Mouse (Mus musculus): ENCODE measurements at regions not wholly inside any gene's neighbourhood (a gene's known extent, or its start where the extent isn't known, plus 50 kb on each side); places are given as distances from the start of the nearest gene placed in this dataset.
"Not testable (repeated sequence)": the region's sequence is repeated elsewhere in the genome, so short reads cannot be mapped to it uniquely, and the experiment has no call there.

DNA sequence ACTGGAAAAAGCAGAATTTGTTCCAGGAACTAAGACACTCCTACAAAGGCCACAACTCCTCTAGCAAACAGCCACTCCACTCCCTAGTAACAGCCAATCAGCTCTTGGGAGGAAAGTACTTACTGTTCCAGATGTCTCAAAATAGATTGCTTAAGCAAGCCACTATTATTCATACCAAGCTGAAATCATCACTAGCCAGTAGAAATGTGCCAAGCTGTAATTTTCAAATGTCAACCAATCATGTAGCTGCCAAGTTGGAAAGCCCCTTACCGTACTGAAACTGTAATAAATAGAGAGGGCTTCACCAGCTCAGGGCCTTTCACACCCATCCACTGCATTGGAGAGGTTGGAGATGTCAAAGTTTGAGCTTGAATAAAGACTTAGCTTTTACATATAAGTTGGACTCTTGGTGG is 164.9 kb upstream of the Trim24 start:
- no peak overlapping the region for H3K9ac ChIP-seq
- whole genome bisulfite sequencing (ENCODE audit: insufficient replicate concordance) = 74% methylated on average over 1 of the region's 1 CpGs
- peaks cover 4% of the 10 kb centered on the region; the same call in 1 of the 2 replicates for H3K9me3 ChIP-seq (replicated peaks)
- H3K4me3 ChIP-seq = no peak overlapping the region
- H3K4me2 ChIP-seq = no peak overlapping the region
- H3K27ac ChIP-seq = no peak overlapping the region
- ATAC-seq = no peak
- H3K4me1 ChIP-seq = no peaks in the 10 kb centered on the region
- no peaks in the 10 kb centered on the region for H3K27me3 ChIP-seq (replicated peaks)
- no peaks in the 10 kb centered on the region for H3K36me3 ChIP-seq

DNA sequence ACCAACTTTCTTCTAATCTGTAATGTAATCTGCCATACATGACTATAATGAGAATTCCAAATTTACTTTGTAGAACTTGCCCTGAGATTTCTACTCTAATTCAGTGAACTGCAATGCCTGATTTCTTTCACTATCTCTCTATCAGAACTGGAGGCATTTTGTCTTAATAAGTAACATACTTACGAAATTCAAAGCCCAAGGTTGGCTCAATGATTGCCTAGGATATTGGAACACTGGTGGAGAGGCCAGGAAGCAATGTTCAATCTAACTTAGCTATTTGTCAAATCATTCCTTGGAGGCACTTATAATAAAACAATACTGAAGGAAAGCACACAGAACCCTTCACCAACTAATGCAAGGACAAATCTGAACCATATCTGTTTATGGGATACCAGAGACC is 162.9 kb upstream of the Trim24 start:
- H3K27ac ChIP-seq; H3K4me2 ChIP-seq; H3K9me3 ChIP-seq (replicated peaks); H3K4me1 ChIP-seq; H3K9ac ChIP-seq; H3K36me3 ChIP-seq; H3K27me3 ChIP-seq (replicated peaks); H3K4me3 ChIP-seq; ATAC-seq: not testable (repeated sequence)
- 41% methylated on average over 1 of the region's 1 CpGs for WGBS (ENCODE audit: insufficient replicate concordance)

DNA sequence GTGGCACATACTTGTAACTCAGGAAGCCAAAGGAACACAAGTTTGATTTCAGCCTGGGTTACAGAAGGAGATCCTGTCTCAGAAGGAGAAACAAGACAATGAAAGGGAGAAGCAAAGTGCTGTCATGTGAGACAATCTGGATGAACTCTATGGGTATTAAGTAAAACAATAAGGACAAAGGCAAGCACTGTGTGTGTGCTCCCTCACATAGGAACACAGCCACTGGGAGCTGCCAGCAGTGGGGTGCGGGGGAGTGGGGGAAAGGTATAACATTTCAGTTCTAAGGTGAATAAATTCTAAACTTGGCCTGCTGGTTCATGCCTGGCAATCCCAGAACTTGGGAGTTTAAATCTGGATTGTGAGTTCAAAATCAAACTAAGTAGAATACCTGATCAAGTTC is 158.8 kb upstream of the Trim24 start:
- no peak overlapping the region for H3K27ac ChIP-seq
- H3K4me3 ChIP-seq = no peak overlapping the region
- no peak overlapping the region for H3K4me2 ChIP-seq
- H3K9ac ChIP-seq = no peak overlapping the region
- no peaks in the 10 kb centered on the region for H3K36me3 ChIP-seq
- H3K9me3 ChIP-seq (replicated peaks) = peaks cover 4% of the 10 kb centered on the region; the same call in 1 of the 2 replicates
- no peaks in the 10 kb centered on the region for H3K27me3 ChIP-seq (replicated peaks)
- no peak for ATAC-seq
- WGBS (ENCODE audit: insufficient replicate concordance) = 91% methylated on average over 1 of the region's 1 CpGs
- H3K4me1 ChIP-seq = no peaks in the 10 kb centered on the region

DNA sequence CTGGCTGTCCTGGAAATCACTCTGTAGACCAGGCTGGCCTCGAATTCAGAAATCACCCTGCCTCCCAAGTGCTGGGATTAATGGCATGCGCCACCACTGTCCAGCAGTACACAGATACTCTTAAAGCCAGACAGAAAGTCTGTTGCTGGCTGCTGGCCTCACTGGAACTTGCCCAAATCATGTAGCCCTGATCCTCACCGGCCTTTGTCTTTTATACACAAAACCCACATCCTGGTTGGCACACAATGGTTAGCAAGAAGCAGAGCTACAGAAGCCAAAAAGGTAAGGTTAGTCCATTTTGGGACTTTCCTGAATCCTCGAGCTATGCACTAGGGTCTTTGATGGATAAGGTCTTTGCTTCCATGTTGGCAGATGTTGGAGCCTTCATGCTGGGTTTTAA is 157.2 kb upstream of the Trim24 start:
- ATAC-seq = no peak
- Histone ChIP-seq H3K27ac (no peak overlapping the region), H3K9me3 (replicated peaks) (no peaks in the 10 kb centered on the region), H3K4me2 (no peak overlapping the region), H3K9ac (no peak overlapping the region), H3K27me3 (replicated peaks) (no peaks in the 10 kb centered on the region), H3K36me3 (no peaks in the 10 kb centered on the region), H3K4me1 (no peaks in the 10 kb centered on the region), H3K4me3 (no peak overlapping the region)
- 57% methylated on average over 4 of the region's 4 CpGs for WGBS (ENCODE audit: insufficient replicate concordance)

DNA sequence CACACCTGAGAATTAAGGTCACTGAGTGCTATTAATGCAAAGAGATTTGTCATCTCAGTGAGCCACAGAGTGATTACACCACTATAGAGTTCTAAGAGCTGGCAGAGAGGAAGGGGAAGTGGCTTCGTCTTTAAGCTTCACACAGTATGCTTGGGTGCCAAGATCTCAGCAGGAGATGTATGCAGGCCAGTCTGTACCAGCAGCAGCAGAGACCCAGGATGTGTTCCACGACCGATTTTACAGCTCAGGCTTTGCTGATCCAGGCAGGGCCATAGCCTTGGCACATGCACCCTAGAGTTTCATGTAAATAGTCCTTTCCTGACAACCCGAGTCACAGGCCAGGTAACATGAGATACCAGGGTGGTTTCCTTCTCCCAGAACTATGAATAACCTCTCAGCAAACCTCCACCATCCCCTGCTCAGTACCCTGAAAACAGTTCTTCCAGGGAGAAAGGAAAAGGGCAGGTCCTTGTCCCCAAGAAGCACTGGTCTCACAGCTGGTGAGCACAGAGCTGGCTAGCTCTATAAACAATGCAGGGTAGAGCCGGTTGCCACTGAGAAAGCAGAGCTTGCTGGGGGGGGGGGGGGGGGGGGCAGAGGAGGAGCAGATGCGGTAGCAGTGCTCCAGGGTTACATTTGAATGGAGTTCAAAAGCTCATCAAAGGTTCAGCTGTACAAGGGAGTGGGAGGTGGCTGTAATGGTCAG is 156.2 kb upstream of the Trim24 start:
- Histone ChIP-seq H3K27ac (no peak overlapping the region), H3K4me1 (no peaks in the 10 kb centered on the region)

DNA sequence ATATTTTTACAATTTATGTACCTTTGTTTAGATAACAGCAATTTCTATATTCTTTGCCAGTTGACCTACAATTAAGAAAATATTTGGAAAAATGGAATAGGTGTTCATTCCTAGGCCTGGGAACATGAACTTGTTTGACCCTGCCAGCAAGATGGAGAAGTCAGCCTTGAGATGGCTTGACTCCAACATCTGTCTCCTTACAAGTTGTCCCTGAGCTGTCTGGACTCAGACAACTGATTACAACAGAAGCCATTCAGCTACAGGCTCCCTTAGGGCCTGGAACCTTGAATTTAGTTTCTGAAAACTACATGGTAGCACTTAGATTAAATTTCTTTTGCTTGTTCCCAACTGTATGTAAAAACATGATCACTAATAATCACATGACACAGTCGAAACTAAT is 148.9 kb upstream of the Trim24 start:
- H3K27ac ChIP-seq = no peak overlapping the region
- no peaks in the 10 kb centered on the region for H3K4me1 ChIP-seq
- H3K9ac ChIP-seq = no peak overlapping the region
- no peak overlapping the region for H3K4me3 ChIP-seq
- ATAC-seq = no peak
- no peaks in the 10 kb centered on the region for H3K36me3 ChIP-seq
- no peaks in the 10 kb centered on the region for H3K27me3 ChIP-seq (replicated peaks)
- WGBS (ENCODE audit: insufficient replicate concordance) = 55% methylated on average over 1 of the region's 1 CpGs
- H3K9me3 ChIP-seq (replicated peaks) = no peaks in the 10 kb centered on the region
- no peak overlapping the region for H3K4me2 ChIP-seq

More for the DNA sequence above, 156.2 kb upstream of the Trim24 start:
- no peak overlapping the region for H3K9ac ChIP-seq
- no peaks in the 10 kb centered on the region for H3K9me3 ChIP-seq (replicated peaks)
- 25% methylated on average over 6 of the region's 6 CpGs for WGBS (ENCODE audit: insufficient replicate concordance)
- H3K4me2 ChIP-seq = no peak overlapping the region
- no peak for ATAC-seq
- no peaks in the 10 kb centered on the region for H3K27me3 ChIP-seq (replicated peaks)
- H3K36me3 ChIP-seq = no peaks in the 10 kb centered on the region
- no peak overlapping the region for H3K4me3 ChIP-seq

DNA sequence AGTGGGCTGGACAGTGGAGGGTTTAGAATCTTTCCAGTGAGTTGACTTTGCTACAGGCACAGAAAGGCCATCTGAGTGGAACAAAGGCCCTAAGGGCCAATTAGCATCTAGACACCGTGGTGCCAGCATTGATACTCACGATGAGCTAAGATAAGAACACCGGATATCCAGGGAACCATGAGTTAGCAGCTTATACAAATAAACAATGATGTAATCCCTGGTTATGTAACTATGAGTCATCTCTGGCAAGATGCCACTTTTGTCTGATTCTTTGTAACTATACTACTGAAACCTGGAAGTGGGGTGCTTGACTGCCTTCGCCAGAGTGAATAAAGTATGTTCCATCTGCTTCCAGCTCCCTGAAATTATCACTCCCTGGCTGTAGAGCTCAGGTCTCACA is 147.3 kb upstream of the Trim24 start:
- Histone ChIP-seq H3K27me3 (replicated peaks) (no peaks in the 10 kb centered on the region), H3K36me3 (no peaks in the 10 kb centered on the region), H3K27ac (no peak overlapping the region), H3K4me2 (no peak overlapping the region), H3K9me3 (replicated peaks) (no peaks in the 10 kb centered on the region), H3K4me1 (no peaks in the 10 kb centered on the region), H3K9ac (no peak overlapping the region), H3K4me3 (no peak overlapping the region)
- 37% methylated on average over 4 of the region's 4 CpGs for WGBS (ENCODE audit: insufficient replicate concordance)
- ATAC-seq = no peak

DNA sequence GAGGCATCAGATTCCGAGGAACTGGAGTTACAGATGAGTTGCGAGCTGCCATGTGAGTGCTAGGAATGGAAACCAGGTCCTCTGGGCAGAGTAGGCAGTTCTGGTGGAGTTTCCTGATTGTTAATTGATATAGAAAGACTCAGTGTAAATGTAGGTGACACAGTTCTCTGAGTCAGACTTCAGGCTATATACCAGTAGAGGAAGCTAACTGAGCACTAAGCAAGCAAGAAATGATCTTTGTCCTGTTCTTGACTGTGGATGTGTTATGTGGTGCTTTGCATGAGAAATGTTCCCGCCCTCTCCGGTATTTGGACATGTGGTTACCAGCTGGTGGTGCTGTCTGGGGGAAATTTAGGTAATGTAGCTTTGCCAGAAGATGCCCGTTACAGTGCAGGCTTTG is 146.4 kb upstream of the Trim24 start:
- Histone ChIP-seq H3K9me3 (replicated peaks) (no peaks in the 10 kb centered on the region), H3K36me3 (no peaks in the 10 kb centered on the region), H3K4me3 (no peak overlapping the region), H3K9ac (no peak overlapping the region), H3K27ac (no peak overlapping the region), H3K27me3 (replicated peaks) (no peaks in the 10 kb centered on the region), H3K4me1 (no peaks in the 10 kb centered on the region), H3K4me2 (no peak overlapping the region)
- 76% methylated on average over 5 of the region's 5 CpGs for WGBS (ENCODE audit: insufficient replicate concordance)
- ATAC-seq = no peak

DNA sequence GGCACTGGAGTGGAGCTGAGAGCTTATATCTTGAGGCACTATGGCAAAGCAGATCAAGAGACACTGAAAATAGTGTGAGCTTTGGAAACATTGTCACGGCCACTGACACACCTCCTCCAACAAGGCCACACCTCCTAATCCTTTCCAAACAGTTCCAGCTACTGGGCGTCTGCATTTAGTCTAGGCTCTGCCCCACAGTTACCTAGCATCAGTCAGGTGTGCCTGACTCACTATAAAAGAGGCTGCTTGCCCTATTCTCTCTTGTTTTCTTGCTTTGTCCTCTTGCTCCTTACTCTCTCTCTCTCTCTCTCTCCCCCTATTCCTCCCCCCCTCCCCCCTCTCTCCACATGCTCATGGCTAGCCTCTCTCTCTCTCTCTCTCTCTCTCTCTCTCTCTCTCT is 142.0 kb upstream of the Trim24 start:
- H3K36me3 ChIP-seq = no peaks in the 10 kb centered on the region
- no peak overlapping the region for H3K27ac ChIP-seq
- 69% methylated on average over 2 of the region's 2 CpGs for WGBS (ENCODE audit: insufficient replicate concordance)
- H3K9ac ChIP-seq = no peak overlapping the region
- peaks cover 2% of the 10 kb centered on the region; the same call in 1 of the 2 replicates for H3K4me1 ChIP-seq
- ATAC-seq = no peak
- no peak overlapping the region for H3K4me3 ChIP-seq
- H3K27me3 ChIP-seq (replicated peaks) = no peaks in the 10 kb centered on the region
- no peak overlapping the region for H3K4me2 ChIP-seq
- no peaks in the 10 kb centered on the region for H3K9me3 ChIP-seq (replicated peaks)

DNA sequence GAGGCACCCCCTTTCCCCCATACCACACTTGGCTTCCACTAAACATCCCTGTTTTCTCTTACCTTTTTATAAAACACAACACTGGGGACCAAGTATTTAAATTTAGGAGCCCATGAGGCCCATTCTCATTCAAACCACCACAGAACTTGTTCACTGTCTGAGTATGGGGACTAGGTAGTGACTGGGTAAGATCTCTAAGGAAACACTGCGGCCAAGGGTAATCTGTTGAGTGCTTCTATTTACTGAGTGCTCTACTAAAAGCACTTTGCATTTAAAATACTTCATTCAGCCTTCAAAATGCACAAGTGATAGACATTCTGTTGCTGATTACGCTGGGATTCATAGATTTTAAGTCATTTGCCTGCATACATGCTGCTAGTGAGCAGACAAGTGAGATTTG is 141.4 kb upstream of the Trim24 start:
- no peak overlapping the region for H3K4me3 ChIP-seq
- ATAC-seq = no peak
- 71% methylated on average over 2 of the region's 2 CpGs for WGBS (ENCODE audit: insufficient replicate concordance)

DNA sequence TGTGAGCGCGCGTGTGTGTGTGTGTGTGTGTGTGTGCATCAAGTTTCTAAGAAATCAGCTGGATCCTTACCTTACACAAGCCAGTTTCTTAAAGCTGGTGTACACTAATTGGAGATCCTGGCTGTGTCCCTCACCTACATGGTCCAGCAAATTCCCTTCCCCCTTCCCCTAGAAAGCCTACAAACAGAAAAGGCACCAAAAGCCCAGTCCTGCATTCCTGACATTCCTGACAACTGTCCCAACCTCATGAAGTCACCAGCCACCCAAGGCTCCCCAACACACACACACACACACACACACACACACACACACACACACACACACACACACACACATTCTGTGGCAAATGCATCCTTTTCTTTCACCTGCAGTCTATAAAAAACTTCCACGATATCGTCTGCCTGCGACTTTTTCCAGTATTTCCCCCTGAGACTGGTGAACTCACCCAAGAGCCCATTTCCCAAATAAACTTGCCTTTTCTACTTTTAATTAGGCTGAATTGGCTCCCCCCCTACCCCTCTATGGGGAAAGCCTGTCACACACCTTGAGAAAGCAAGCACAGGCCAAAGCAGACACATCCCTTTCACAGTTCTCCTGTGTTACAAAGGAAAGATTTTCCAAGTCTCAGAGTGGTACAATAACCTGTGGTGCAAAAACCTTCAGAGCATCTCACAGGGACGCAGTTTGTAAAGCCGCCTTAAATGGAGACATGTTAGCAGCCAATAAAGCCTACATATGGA is 139.9 kb upstream of the Trim24 start:
- WGBS (ENCODE audit: insufficient replicate concordance) = 77% methylated on average over 8 of the region's 8 CpGs
- no peaks in the 10 kb centered on the region for H3K27me3 ChIP-seq (replicated peaks)
- no peak for ATAC-seq

More for the DNA sequence above, 141.4 kb upstream of the Trim24 start:
- Histone ChIP-seq H3K9ac (no peak overlapping the region), H3K4me2 (no peak overlapping the region), H3K4me1 (peaks cover 2% of the 10 kb centered on the region; the same call in 1 of the 2 replicates), H3K27ac (no peak overlapping the region), H3K9me3 (replicated peaks) (no peaks in the 10 kb centered on the region), H3K36me3 (no peaks in the 10 kb centered on the region), H3K27me3 (replicated peaks) (no peaks in the 10 kb centered on the region)

DNA sequence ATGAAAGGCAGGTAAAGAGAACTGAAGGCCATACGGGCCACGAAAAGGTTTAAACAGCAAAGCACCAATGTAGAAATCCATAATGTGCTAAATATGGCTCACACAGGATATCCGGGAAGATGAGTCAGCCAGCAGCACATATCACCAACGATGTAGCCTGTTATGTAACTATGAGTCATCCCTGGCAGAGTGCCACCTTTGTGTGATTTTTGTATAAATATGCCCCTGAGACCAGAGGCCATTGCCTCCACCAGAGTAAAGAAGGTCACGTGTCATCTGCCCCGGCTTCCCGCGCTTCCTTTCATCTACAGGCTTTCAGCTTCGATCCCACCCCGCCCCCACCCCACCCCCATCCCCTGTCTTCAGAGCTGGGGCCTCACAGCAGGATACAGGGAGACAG is 138.2 kb upstream of the Trim24 start:
- no peak overlapping the region for H3K9ac ChIP-seq
- no peak overlapping the region for H3K4me3 ChIP-seq
- WGBS (ENCODE audit: insufficient replicate concordance) = 21% methylated on average over 10 of the region's 10 CpGs
- H3K4me2 ChIP-seq = no peak overlapping the region
- no peaks in the 10 kb centered on the region for H3K27me3 ChIP-seq (replicated peaks)
- peaks cover 2% of the 10 kb centered on the region; the same call in 1 of the 2 replicates for H3K4me1 ChIP-seq
- H3K36me3 ChIP-seq = no peaks in the 10 kb centered on the region
- H3K27ac ChIP-seq = no peak overlapping the region
- ATAC-seq = peak; percentile 35; the same call in 1 of the 2 replicates
- no peaks in the 10 kb centered on the region for H3K9me3 ChIP-seq (replicated peaks)

More for the DNA sequence above, 139.9 kb upstream of the Trim24 start:
- Histone ChIP-seq H3K27ac (no peak overlapping the region), H3K4me1 (peaks cover 2% of the 10 kb centered on the region; the same call in 1 of the 2 replicates), H3K9ac (no peak overlapping the region), H3K36me3 (no peaks in the 10 kb centered on the region), H3K4me2 (no peak overlapping the region), H3K9me3 (replicated peaks) (no peaks in the 10 kb centered on the region), H3K4me3 (no peak overlapping the region)
